Mouse (Mus musculus) testis, adult 2 months (tissue): ENCODE measurements around the gene Myo10.

Experiments used
- CTCF ChIP-seq: fragments of 200-500 bp; IDR thresholded peaks from 2 replicates; pipeline ENCODE4 v1.5.1; 2012; ENCODE audit warnings: low read depth, mild to moderate bottlenecking, inconsistent platforms, low read length, moderate library complexity; ENCODE audit not compliant: control insufficient read depth, insufficient read depth, insufficient replicate concordance
- POLR2A ChIP-seq: fragments of 200-500 bp; IDR thresholded peaks from 2 replicates; pipeline ENCODE4 v1.6.1; 2012; ENCODE audit warnings: low read depth, mild to moderate bottlenecking, inconsistent platforms, low read length, moderate library complexity; ENCODE audit not compliant: control insufficient read depth

DNA sequence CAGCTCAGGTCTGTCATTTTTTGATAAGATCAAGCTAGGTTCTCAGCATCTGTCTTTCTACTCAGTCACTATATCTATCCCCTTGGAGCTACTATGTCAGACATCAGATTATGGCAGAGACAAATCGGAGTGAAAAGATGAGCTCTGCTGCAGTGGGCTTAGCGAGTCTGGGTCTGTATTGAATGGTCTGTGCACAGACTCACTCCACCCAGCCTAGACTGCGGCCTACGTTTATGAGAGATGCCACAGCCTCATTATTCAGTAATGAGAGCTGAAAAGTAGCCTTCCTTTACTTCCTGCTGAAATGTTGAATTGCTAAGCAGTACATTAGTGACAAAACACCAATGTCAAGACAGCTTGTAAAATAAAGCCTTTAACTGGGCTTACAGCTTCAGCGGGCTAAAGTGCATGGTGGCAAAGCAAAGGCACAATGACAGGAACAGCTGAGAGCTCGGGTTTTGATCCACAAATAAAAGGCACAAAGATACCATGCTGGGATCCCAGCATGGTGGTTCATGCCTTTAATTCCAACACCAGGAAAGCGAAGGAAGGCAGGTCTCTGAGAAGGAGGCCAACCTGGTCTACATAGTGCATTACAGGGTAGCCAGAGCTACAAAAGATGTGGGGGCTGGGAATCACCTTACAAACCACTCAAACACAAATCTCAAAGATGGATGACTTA lies 28.7 kb upstream of the Myo10 start:
- TF ChIP-seq CTCF (no peak), POLR2A (no peak)
